Mouse (Mus musculus): ENCODE measurements around the gene Eif3l. TPM values are rescaled to one million over a fixed set of nuclear protein-coding genes. Genes with fewer than 3 reads are reported as not detected.

Eif3l gene
- polyA plus RNA-seq, 1 experiment from 2014 or later = 99.3 TPM

DNA sequence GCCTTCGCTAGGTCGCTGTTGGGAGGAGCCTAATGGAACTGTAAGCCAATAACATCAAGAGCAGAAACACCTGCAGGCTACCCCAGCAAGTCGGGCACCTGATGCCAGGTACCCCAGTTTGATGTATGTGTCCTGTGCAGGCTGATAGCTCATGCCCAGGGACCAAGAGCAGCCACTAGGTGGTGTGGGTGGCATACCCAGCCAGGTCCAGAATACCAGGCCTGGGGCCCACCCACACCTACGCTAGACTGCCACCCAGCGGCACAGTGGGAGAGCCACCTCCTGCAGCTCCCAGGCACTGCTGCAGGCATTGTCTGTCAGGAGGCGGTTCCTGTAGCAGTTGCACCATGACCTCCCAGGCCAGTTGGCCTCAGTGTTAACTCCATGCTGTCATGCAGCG lies 36.1 kb upstream of the Eif3l start:
- H3K4me3 ChIP-seq (ENCODE audit: low read depth, low read length) = no peak overlapping the region
- no peak overlapping the region for H3K9ac ChIP-seq (replicated peaks; ENCODE audit: low read depth)
- TF ChIP-seq CTCF (IDR thresholded peaks at IDR 0.05) (peak; percentile 99), EP300 (IDR thresholded peaks at IDR 0.05) (no peak)
- H3K4me2 ChIP-seq (replicated peaks; ENCODE audit: low read depth, low read length) = no peak overlapping the region
- WGBS = 11% methylated on average over 7 of the region's 7 CpGs
- H3K36me3 ChIP-seq (ENCODE audit: insufficient read depth, low read length) = no peaks in the 10 kb centered on the region
- DNase-seq (ENCODE audit: low spot score) = peak; percentile 95
- H3K4me1 ChIP-seq (ENCODE audit: insufficient read depth, low read depth, low read length) = peaks cover 5% of the 10 kb centered on the region; the same call in 1 of the 2 replicates
- peaks cover 29% of the 10 kb centered on the region for H3K27me3 ChIP-seq (replicated peaks; ENCODE audit: insufficient read depth, low read length)
- peak; percentile 90 for ATAC-seq
- H3K27ac ChIP-seq (ENCODE audit: low read length) = no peak overlapping the region
- H3K9me3 ChIP-seq (ENCODE audit: low read length) = no peaks in the 10 kb centered on the region

GRCm38 (mm10) chr15:79040501-79041416 lies 34.2 kb upstream of the Eif3l start:
- Histone ChIP-seq H3K9me3 (ENCODE audit: low read length) (no peaks in the 10 kb centered on the region), H3K4me3 (ENCODE audit: low read depth, low read length) (peak overlapping the region; percentile 5; the same call in 1 of the 2 replicates), H3K4me2 (replicated peaks; ENCODE audit: low read depth, low read length) (peak overlapping the region; percentile 43; the same call in 1 of the 2 replicates), H3K27ac (ENCODE audit: low read length) (no peak overlapping the region), H3K27me3 (replicated peaks; ENCODE audit: insufficient read depth, low read length) (peaks cover 29% of the 10 kb centered on the region), H3K4me1 (ENCODE audit: insufficient read depth, low read depth, low read length) (peaks cover 5% of the 10 kb centered on the region; the same call in 1 of the 2 replicates), H3K36me3 (ENCODE audit: insufficient read depth, low read length) (no peaks in the 10 kb centered on the region), H3K9ac (replicated peaks; ENCODE audit: low read depth) (no peak overlapping the region)
- WGBS = 20% methylated on average over 23 of the region's 24 CpGs
- DNase-seq (ENCODE audit: low spot score) (peak; percentile 41), ATAC-seq (no peak)
- TF ChIP-seq EP300 (IDR thresholded peaks at IDR 0.05) (no peak), CTCF (IDR thresholded peaks at IDR 0.05) (no peak)

DNA sequence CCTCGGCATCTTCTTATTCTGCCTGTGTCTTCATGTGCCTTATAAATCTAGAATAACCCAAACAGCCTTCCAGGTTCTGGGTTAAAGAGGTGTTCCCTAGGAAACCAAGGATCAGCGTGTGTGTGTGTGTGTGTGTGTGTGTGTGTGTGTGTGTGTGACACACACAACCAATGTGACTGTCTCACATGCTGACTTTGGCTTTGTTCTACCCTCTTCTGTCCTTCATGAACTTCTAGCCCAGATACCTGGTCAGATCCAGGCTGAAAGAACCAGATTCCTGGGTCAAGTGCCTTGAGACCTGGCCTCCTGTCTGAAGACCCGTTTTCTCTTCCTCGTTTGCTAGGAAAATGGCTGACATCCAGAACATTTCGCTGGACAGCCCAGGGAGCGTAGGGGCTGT lies 33.4 kb upstream of the Eif3l start, which contains the start of gene Galr3:
TSS of gene Galr3 (plus strand) at position 301 of the 400 bp plus-strand sequence.
- 68% methylated on average over 6 of the region's 6 CpGs for WGBS
- no peak for TF ChIP-seq CTCF (IDR thresholded peaks at IDR 0.05)
- no peak for TF ChIP-seq EP300 (IDR thresholded peaks at IDR 0.05)
- peaks cover 29% of the 10 kb centered on the region for H3K27me3 ChIP-seq (replicated peaks; ENCODE audit: insufficient read depth, low read length)

DNA sequence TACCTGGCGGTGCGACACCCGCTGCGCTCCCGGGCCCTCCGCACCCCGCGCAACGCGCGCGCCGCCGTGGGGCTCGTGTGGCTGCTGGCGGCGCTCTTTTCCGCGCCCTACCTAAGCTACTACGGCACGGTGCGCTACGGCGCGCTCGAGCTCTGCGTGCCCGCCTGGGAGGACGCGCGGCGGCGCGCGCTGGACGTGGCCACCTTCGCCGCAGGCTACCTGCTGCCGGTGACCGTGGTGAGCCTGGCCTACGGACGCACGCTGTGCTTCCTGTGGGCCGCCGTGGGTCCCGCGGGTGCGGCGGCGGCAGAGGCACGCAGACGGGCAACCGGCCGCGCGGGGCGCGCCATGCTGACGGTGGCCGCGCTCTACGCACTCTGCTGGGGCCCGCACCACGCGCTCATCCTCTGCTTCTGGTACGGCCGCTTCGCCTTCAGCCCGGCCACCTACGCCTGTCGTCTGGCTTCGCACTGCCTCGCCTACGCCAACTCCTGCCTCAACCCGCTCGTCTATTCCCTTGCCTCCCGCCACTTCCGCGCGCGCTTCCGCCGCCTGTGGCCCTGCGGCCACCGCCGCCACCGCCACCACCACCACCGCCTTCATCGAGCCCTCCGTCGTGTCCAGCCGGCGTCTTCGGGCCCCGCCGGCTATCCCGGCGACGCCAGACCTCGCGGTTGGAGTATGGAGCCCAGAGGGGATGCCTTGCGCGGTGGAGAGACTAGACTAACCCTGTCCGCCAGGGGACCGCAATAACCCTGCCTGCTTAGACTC lies 32.1 kb upstream of the Eif3l start:
- H3K9me3 ChIP-seq (ENCODE audit: low read length) = no peaks in the 10 kb centered on the region
- peak; percentile 18 for ATAC-seq
- peak overlapping the region; percentile 44 for H3K4me3 ChIP-seq (ENCODE audit: low read depth, low read length)
- H3K4me2 ChIP-seq (replicated peaks; ENCODE audit: low read depth, low read length) = peak overlapping the region; percentile 81
- H3K27ac ChIP-seq (ENCODE audit: low read length) = no peak overlapping the region
- no peaks in the 10 kb centered on the region for H3K36me3 ChIP-seq (ENCODE audit: insufficient read depth, low read length)
- no peak overlapping the region for H3K9ac ChIP-seq (replicated peaks; ENCODE audit: low read depth)
- H3K27me3 ChIP-seq (replicated peaks; ENCODE audit: insufficient read depth, low read length) = peaks cover 29% of the 10 kb centered on the region
- TF ChIP-seq CTCF (IDR thresholded peaks at IDR 0.05) (peak; percentile 31), EP300 (IDR thresholded peaks at IDR 0.05) (no peak)
- WGBS = 1% methylated on average over 80 of the region's 105 CpGs
- peaks cover 5% of the 10 kb centered on the region; the same call in 1 of the 2 replicates for H3K4me1 ChIP-seq (ENCODE audit: insufficient read depth, low read depth, low read length)
- peak; percentile 17 for DNase-seq (ENCODE audit: low spot score)

More for the DNA sequence above, 33.4 kb upstream of the Eif3l start, which contains the start of gene Galr3:
- no peak within 1 kb of the TSS for H3K27ac ChIP-seq (ENCODE audit: low read length)
- no peak within 1 kb of the TSS for H3K9ac ChIP-seq (replicated peaks; ENCODE audit: low read depth)
- H3K4me1 ChIP-seq (ENCODE audit: insufficient read depth, low read depth, low read length) = peaks cover 5% of the 10 kb centered on the region; the same call in 1 of the 2 replicates
- ATAC-seq (no peak), DNase-seq (ENCODE audit: low spot score) (no peak)
- peak within 1 kb of the TSS; percentile 44 for H3K4me3 ChIP-seq (ENCODE audit: low read depth, low read length)
- peak within 1 kb of the TSS; percentile 81 for H3K4me2 ChIP-seq (replicated peaks; ENCODE audit: low read depth, low read length)
- H3K9me3 ChIP-seq (ENCODE audit: low read length) = no peaks in the 10 kb centered on the region
- no peaks in the 10 kb centered on the region for H3K36me3 ChIP-seq (ENCODE audit: insufficient read depth, low read length)

GRCm38 (mm10) chr15:79044837-79045236 lies 30.1 kb upstream of the Eif3l start:
- DNase-seq (ENCODE audit: low spot score) = no peak
- H3K36me3 ChIP-seq (ENCODE audit: insufficient read depth, low read length) = no peaks in the 10 kb centered on the region
- ATAC-seq = no peak
- H3K9ac ChIP-seq (replicated peaks; ENCODE audit: low read depth) = no peak overlapping the region
- H3K27me3 ChIP-seq (replicated peaks; ENCODE audit: insufficient read depth, low read length) = peaks cover 29% of the 10 kb centered on the region
- H3K4me2 ChIP-seq (replicated peaks; ENCODE audit: low read depth, low read length) = no peak overlapping the region
- peaks cover 5% of the 10 kb centered on the region; the same call in 1 of the 2 replicates for H3K4me1 ChIP-seq (ENCODE audit: insufficient read depth, low read depth, low read length)
- no peak for TF ChIP-seq CTCF (IDR thresholded peaks at IDR 0.05)
- TF ChIP-seq EP300 (IDR thresholded peaks at IDR 0.05) = no peak
- no peak overlapping the region for H3K4me3 ChIP-seq (ENCODE audit: low read depth, low read length)
- no peaks in the 10 kb centered on the region for H3K9me3 ChIP-seq (ENCODE audit: low read length)
- WGBS = 16% methylated on average over 4 of the region's 4 CpGs
- H3K27ac ChIP-seq (ENCODE audit: low read length) = no peak overlapping the region

DNA sequence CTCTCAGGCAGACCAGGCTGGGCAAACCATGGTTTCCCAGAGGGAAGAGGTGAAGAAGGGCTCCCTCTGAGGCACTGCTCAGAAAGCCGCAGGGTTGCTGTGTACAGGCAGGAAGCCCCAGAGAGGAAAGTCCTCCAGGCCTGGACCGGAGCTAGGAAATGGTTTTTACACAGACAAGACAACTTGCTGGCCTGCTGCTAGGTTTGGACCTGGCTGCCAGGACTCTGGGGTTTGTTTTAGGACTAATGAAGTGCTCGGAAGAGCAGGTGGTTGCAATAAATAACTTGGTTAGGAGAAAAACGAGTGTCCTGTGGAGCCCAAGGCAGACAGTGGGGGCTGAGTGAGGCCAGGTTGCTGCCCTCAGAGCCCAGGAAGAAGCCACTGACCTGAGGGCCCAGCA lies 26.8 kb upstream of the Eif3l start:
- Histone ChIP-seq H3K36me3 (ENCODE audit: insufficient read depth, low read length) (0 out of 2 replicates have a peak, but pooled peaks cover 5% of the 10 kb centered on the region), H3K4me2 (replicated peaks; ENCODE audit: low read depth, low read length) (no peak overlapping the region), H3K27ac (ENCODE audit: low read length) (no peak overlapping the region), H3K4me3 (ENCODE audit: low read depth, low read length) (no peak overlapping the region), H3K4me1 (ENCODE audit: insufficient read depth, low read depth, low read length) (no peaks in the 10 kb centered on the region; the same call in 1 of the 2 replicates), H3K27me3 (replicated peaks; ENCODE audit: insufficient read depth, low read length) (peaks cover 7% of the 10 kb centered on the region), H3K9ac (replicated peaks; ENCODE audit: low read depth) (no peak overlapping the region), H3K9me3 (ENCODE audit: low read length) (no peaks in the 10 kb centered on the region)
- 59% methylated on average over 4 of the region's 4 CpGs for WGBS
- ATAC-seq (no peak), DNase-seq (ENCODE audit: low spot score) (no peak)
- TF ChIP-seq EP300 (IDR thresholded peaks at IDR 0.05) = no peak
- TF ChIP-seq CTCF (IDR thresholded peaks at IDR 0.05) = no peak

Measured in lung, postnatal 0 days (tissue).